Mouse (Mus musculus): ENCODE results near the gene Ggact. TPM values are rescaled to one million over a fixed set of nuclear protein-coding genes. Genes with fewer than 3 reads are reported as not detected.

The Ggact gene
- polyA plus RNA-seq, 1 experiment from 2014 or later = 14.2 TPM

- ATAC-seq (ENCODE audit: low FRiP score, low TSS enrichment) = no peak
- no peak overlapping the region for H3K4me2 ChIP-seq (replicated peaks; ENCODE audit: low read depth, low read length)
- no peak overlapping the region for H3K27ac ChIP-seq (ENCODE audit: low read depth, low read length)
- 0 out of 2 replicates have a peak, but pooled peaks cover 3% of the 10 kb centered on the region for H3K4me1 ChIP-seq (ENCODE audit: control insufficient read depth, insufficient read depth, low read length)
- H3K9ac ChIP-seq (ENCODE audit: low read depth, low read length) = no peak overlapping the region
- WGBS = 90% methylated on average over 3 of the region's 3 CpGs
- H3K4me3 ChIP-seq (ENCODE audit: low read length) = no peak overlapping the region
- 0 out of 2 replicates have a peak, but pooled peaks cover 5% of the 10 kb centered on the region for H3K36me3 ChIP-seq (ENCODE audit: control insufficient read depth, insufficient read depth, low read length)
- no peaks in the 10 kb centered on the region for H3K9me3 ChIP-seq (ENCODE audit: control insufficient read depth, low read length)
- no peaks in the 10 kb centered on the region for H3K27me3 ChIP-seq (ENCODE audit: control insufficient read depth, insufficient read depth, low read length)
Measured at GRCm38 (mm10) chr14:122887702-122888479, 25.7 kb downstream of the Ggact start.

GRCm38 (mm10) chr14:122887278-122887677, 26.3 kb downstream of the Ggact start:
- 79% methylated on average over 1 of the region's 1 CpGs for WGBS
- ATAC-seq (ENCODE audit: low FRiP score, low TSS enrichment) = no peak
- Histone ChIP-seq H3K27me3 (ENCODE audit: control insufficient read depth, insufficient read depth, low read length) (no peaks in the 10 kb centered on the region), H3K4me1 (ENCODE audit: control insufficient read depth, insufficient read depth, low read length) (0 out of 2 replicates have a peak, but pooled peaks cover 8% of the 10 kb centered on the region), H3K4me2 (replicated peaks; ENCODE audit: low read depth, low read length) (no peak overlapping the region), H3K4me3 (ENCODE audit: low read length) (no peak overlapping the region), H3K36me3 (ENCODE audit: control insufficient read depth, insufficient read depth, low read length) (0 out of 2 replicates have a peak, but pooled peaks cover 5% of the 10 kb centered on the region), H3K9me3 (ENCODE audit: control insufficient read depth, low read length) (no peaks in the 10 kb centered on the region), H3K9ac (ENCODE audit: low read depth, low read length) (no peak overlapping the region), H3K27ac (ENCODE audit: low read depth, low read length) (no peak overlapping the region)

- Histone ChIP-seq H3K4me3 (ENCODE audit: low read length) (no peak overlapping the region), H3K27ac (ENCODE audit: low read depth, low read length) (no peak overlapping the region), H3K4me1 (ENCODE audit: control insufficient read depth, insufficient read depth, low read length) (0 out of 2 replicates have a peak, but pooled peaks cover 8% of the 10 kb centered on the region), H3K36me3 (ENCODE audit: control insufficient read depth, insufficient read depth, low read length) (0 out of 2 replicates have a peak, but pooled peaks cover 2% of the 10 kb centered on the region), H3K4me2 (replicated peaks; ENCODE audit: low read depth, low read length) (no peak overlapping the region), H3K9ac (ENCODE audit: low read depth, low read length) (no peak overlapping the region), H3K27me3 (ENCODE audit: control insufficient read depth, insufficient read depth, low read length) (no peaks in the 10 kb centered on the region), H3K9me3 (ENCODE audit: control insufficient read depth, low read length) (no peaks in the 10 kb centered on the region)
- WGBS = 92% methylated on average over 7 of the region's 7 CpGs
- no peak for ATAC-seq (ENCODE audit: low FRiP score, low TSS enrichment)
Measured at GRCm38 (mm10) chr14:122885893-122886292, 27.7 kb downstream of the Ggact start.

- 0 out of 2 replicates have a peak, but pooled peaks cover 2% of the 10 kb centered on the region for H3K36me3 ChIP-seq (ENCODE audit: control insufficient read depth, insufficient read depth, low read length)
- no peak overlapping the region for H3K4me3 ChIP-seq (ENCODE audit: low read length)
- no peaks in the 10 kb centered on the region for H3K27me3 ChIP-seq (ENCODE audit: control insufficient read depth, insufficient read depth, low read length)
- no peak overlapping the region for H3K9ac ChIP-seq (ENCODE audit: low read depth, low read length)
- H3K4me2 ChIP-seq (replicated peaks; ENCODE audit: low read depth, low read length) = no peak overlapping the region
- 0 out of 2 replicates have a peak, but pooled peaks cover 8% of the 10 kb centered on the region for H3K4me1 ChIP-seq (ENCODE audit: control insufficient read depth, insufficient read depth, low read length)
- H3K27ac ChIP-seq (ENCODE audit: low read depth, low read length) = no peak overlapping the region
- no peak for ATAC-seq (ENCODE audit: low FRiP score, low TSS enrichment)
- H3K9me3 ChIP-seq (ENCODE audit: control insufficient read depth, low read length) = no peaks in the 10 kb centered on the region
- 69% methylated on average over 10 of the region's 10 CpGs for WGBS
Measured at GRCm38 (mm10) chr14:122883821-122884584, 29.6 kb downstream of the Ggact start.

GRCm38 (mm10) chr14:122883410-122883806, 30.1 kb downstream of the Ggact start:
- H3K4me2 ChIP-seq (replicated peaks; ENCODE audit: low read depth, low read length) = no peak overlapping the region
- H3K9ac ChIP-seq (ENCODE audit: low read depth, low read length) = no peak overlapping the region
- no peak overlapping the region for H3K4me3 ChIP-seq (ENCODE audit: low read length)
- H3K9me3 ChIP-seq (ENCODE audit: control insufficient read depth, low read length) = no peaks in the 10 kb centered on the region
- ATAC-seq (ENCODE audit: low FRiP score, low TSS enrichment) = no peak
- no peaks in the 10 kb centered on the region for H3K27me3 ChIP-seq (ENCODE audit: control insufficient read depth, insufficient read depth, low read length)
- WGBS = 78% methylated on average over 4 of the region's 4 CpGs
- H3K4me1 ChIP-seq (ENCODE audit: control insufficient read depth, insufficient read depth, low read length) = 0 out of 2 replicates have a peak, but pooled peaks cover 8% of the 10 kb centered on the region
- H3K27ac ChIP-seq (ENCODE audit: low read depth, low read length) = no peak overlapping the region
- H3K36me3 ChIP-seq (ENCODE audit: control insufficient read depth, insufficient read depth, low read length) = 0 out of 2 replicates have a peak, but pooled peaks cover 2% of the 10 kb centered on the region

- no peak overlapping the region for H3K4me3 ChIP-seq (ENCODE audit: low read length)
- WGBS = 82% methylated on average over 7 of the region's 7 CpGs
- no peak overlapping the region for H3K9ac ChIP-seq (ENCODE audit: low read depth, low read length)
- 0 out of 2 replicates have a peak, but pooled peaks cover 2% of the 10 kb centered on the region for H3K36me3 ChIP-seq (ENCODE audit: control insufficient read depth, insufficient read depth, low read length)
- no peak overlapping the region for H3K27ac ChIP-seq (ENCODE audit: low read depth, low read length)
- H3K9me3 ChIP-seq (ENCODE audit: control insufficient read depth, low read length) = no peaks in the 10 kb centered on the region
- no peak overlapping the region for H3K4me2 ChIP-seq (replicated peaks; ENCODE audit: low read depth, low read length)
- no peaks in the 10 kb centered on the region for H3K27me3 ChIP-seq (ENCODE audit: control insufficient read depth, insufficient read depth, low read length)
- H3K4me1 ChIP-seq (ENCODE audit: control insufficient read depth, insufficient read depth, low read length) = 0 out of 2 replicates have a peak, but pooled peaks cover 8% of the 10 kb centered on the region
- ATAC-seq (ENCODE audit: low FRiP score, low TSS enrichment) = no peak
Measured at GRCm38 (mm10) chr14:122882795-122883409, 30.7 kb downstream of the Ggact start.

- Histone ChIP-seq H3K9me3 (ENCODE audit: control insufficient read depth, low read length) (no peaks in the 10 kb centered on the region), H3K4me1 (ENCODE audit: control insufficient read depth, insufficient read depth, low read length) (0 out of 2 replicates have a peak, but pooled peaks cover 8% of the 10 kb centered on the region), H3K27me3 (ENCODE audit: control insufficient read depth, insufficient read depth, low read length) (no peaks in the 10 kb centered on the region), H3K4me2 (replicated peaks; ENCODE audit: low read depth, low read length) (no peak overlapping the region), H3K27ac (ENCODE audit: low read depth, low read length) (no peak overlapping the region), H3K4me3 (ENCODE audit: low read length) (no peak overlapping the region), H3K9ac (ENCODE audit: low read depth, low read length) (no peak overlapping the region), H3K36me3 (ENCODE audit: control insufficient read depth, insufficient read depth, low read length) (0 out of 2 replicates have a peak, but pooled peaks cover 2% of the 10 kb centered on the region)
- WGBS = 59% methylated on average over 9 of the region's 9 CpGs
- 0 out of 2 replicates have a peak, but pooled peaks have one; percentile 17 for ATAC-seq (ENCODE audit: low FRiP score, low TSS enrichment)
Measured at GRCm38 (mm10) chr14:122882201-122882639, 31.3 kb downstream of the Ggact start.

- Histone ChIP-seq H3K27ac (ENCODE audit: low read depth, low read length) (no peak overlapping the region), H3K36me3 (ENCODE audit: control insufficient read depth, insufficient read depth, low read length) (0 out of 2 replicates have a peak, but pooled peaks cover 1% of the 10 kb centered on the region), H3K4me2 (replicated peaks; ENCODE audit: low read depth, low read length) (no peak overlapping the region), H3K9me3 (ENCODE audit: control insufficient read depth, low read length) (no peaks in the 10 kb centered on the region), H3K9ac (ENCODE audit: low read depth, low read length) (no peak overlapping the region), H3K27me3 (ENCODE audit: control insufficient read depth, insufficient read depth, low read length) (no peaks in the 10 kb centered on the region), H3K4me3 (ENCODE audit: low read length) (no peak overlapping the region), H3K4me1 (ENCODE audit: control insufficient read depth, insufficient read depth, low read length) (0 out of 2 replicates have a peak, but pooled peaks cover 8% of the 10 kb centered on the region)
- ATAC-seq (ENCODE audit: low FRiP score, low TSS enrichment) = no peak
- 58% methylated on average over 2 of the region's 2 CpGs for WGBS
Measured at GRCm38 (mm10) chr14:122881699-122882098, 31.9 kb downstream of the Ggact start.

Data from kidney, embryonic 14.5 days (tissue).